Mouse (Mus musculus) ES-E14 (cell line): ENCODE data around the gene Lrp4.

Experiments
- CHD2 ChIP-seq: IDR thresholded peaks from 2 replicates; pipeline ENCODE4 v1.6.1; 2014; ENCODE audit warnings: mild to moderate bottlenecking, low read depth, low read length, inconsistent platforms
- ZC3H11A ChIP-seq: IDR thresholded peaks from 2 replicates; pipeline ENCODE4 v1.6.1; 2012; ENCODE audit warnings: low read depth, mild to moderate bottlenecking, inconsistent platforms, low read length, borderline replicate concordance

DNA sequence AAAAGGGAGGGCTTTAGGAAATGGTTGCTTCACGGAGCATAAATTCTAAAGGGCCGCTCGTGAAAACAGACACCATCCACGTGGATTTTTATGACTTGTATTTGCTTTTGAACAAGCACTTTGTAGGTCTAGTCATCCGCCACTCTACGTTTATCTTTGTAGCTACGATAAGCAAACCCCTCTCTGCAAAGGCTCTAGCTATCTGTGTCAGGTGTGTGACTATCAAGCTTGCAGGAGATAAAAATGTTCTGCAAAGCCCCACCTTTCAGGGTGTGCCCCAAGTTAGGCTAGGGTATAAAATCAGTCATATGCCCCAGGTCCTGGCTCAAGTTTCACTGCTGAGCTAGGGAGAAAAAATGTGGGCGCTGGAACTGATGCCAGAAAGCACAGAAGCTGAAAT, 4.7 kb upstream of the Lrp4 start:
- TF ChIP-seq CHD2: no peak
- no peak for TF ChIP-seq ZC3H11A
